Mouse (Mus musculus) neural tube, embryonic 14.5 days (tissue): ENCODE measurements around the gene Snapc2. TPM values are rescaled to one million over a fixed set of nuclear protein-coding genes. Genes with fewer than 3 reads are reported as not detected.

Source experiments
- ATAC-seq: fragments of 200-750 bp; cut with Nextera tagmentation; 2 replicates; pipeline ENCODE4 v1.8.0; 2017; ENCODE audit warnings: low read depth, mild to moderate bottlenecking, moderate TSS enrichment, moderate library complexity
- H3K27ac ChIP-seq: fragments of 300-500 bp; sonication (generic); 2 replicates; pipeline ENCODE4 v1.5.1; 2014; ENCODE audit warnings: low read depth, mild to moderate bottlenecking, control low read depth, low read length, moderate library complexity, mixed read lengths
- H3K27me3 ChIP-seq: fragments of 300-500 bp; sonication (generic); 2 replicates; pipeline ENCODE4 v1.6.1; 2014; ENCODE audit warnings: low read length; ENCODE audit not compliant: control insufficient read depth, insufficient read depth
- H3K36me3 ChIP-seq: fragments of 300-500 bp; sonication (generic); 2 replicates; pipeline ENCODE4 v1.6.1; 2014; ENCODE audit warnings: low read length, mixed read lengths; ENCODE audit not compliant: control insufficient read depth, insufficient read depth
- H3K4me1 ChIP-seq: fragments of 300-500 bp; sonication (generic); 2 replicates; pipeline ENCODE4 v1.6.1; 2014; ENCODE audit warnings: low read length; ENCODE audit not compliant: control insufficient read depth, insufficient read depth
- H3K4me2 ChIP-seq: fragments of 300-500 bp; sonication (generic); 2 replicates; pipeline ENCODE4 v1.6.1; 2014; ENCODE audit warnings: mild to moderate bottlenecking, low read depth, low read length, control low read depth
- H3K4me3 ChIP-seq: fragments of 300-500 bp; sonication (generic); 2 replicates; pipeline ENCODE4 v1.5.1; 2014; ENCODE audit warnings: low read depth, low read length, control low read depth, mixed read lengths
- H3K9ac ChIP-seq: fragments of 300-500 bp; sonication (generic); replicated peaks from 2 replicates; pipeline ENCODE4 v1.6.1; 2014; ENCODE audit warnings: low read depth, mild to moderate bottlenecking, control low read depth, low read length, mixed read lengths
- H3K9me3 ChIP-seq: fragments of 300-500 bp; sonication (generic); 2 replicates; pipeline ENCODE4 v1.6.1; 2016; ENCODE audit warnings: low read length; ENCODE audit not compliant: control insufficient read depth
- WGBS: fragments of 180-500 bp; shearing (Covaris S2); extraction: QIAGEN DNeasy Blood & Tissue Kit; methylation state at CpG from one replicate; pipeline ENCODE4 v1.1.7; 2014; 5-methylcytosine and 5-hydroxymethylcytosine counted together
- polyA plus RNA-seq: library from polyadenylated mRNA; unstranded; fragments of >200 nt; fragmentation: Nextera tagmentation; extraction: Ambion mirVana; gene quantifications from 2 replicates; pipeline ENCODE4 v1.2.1, GENCODE M21; 2014

The Snapc2 gene
- 57.9 and 69.0 TPM in 2 replicates for polyA plus RNA-seq

DNA sequence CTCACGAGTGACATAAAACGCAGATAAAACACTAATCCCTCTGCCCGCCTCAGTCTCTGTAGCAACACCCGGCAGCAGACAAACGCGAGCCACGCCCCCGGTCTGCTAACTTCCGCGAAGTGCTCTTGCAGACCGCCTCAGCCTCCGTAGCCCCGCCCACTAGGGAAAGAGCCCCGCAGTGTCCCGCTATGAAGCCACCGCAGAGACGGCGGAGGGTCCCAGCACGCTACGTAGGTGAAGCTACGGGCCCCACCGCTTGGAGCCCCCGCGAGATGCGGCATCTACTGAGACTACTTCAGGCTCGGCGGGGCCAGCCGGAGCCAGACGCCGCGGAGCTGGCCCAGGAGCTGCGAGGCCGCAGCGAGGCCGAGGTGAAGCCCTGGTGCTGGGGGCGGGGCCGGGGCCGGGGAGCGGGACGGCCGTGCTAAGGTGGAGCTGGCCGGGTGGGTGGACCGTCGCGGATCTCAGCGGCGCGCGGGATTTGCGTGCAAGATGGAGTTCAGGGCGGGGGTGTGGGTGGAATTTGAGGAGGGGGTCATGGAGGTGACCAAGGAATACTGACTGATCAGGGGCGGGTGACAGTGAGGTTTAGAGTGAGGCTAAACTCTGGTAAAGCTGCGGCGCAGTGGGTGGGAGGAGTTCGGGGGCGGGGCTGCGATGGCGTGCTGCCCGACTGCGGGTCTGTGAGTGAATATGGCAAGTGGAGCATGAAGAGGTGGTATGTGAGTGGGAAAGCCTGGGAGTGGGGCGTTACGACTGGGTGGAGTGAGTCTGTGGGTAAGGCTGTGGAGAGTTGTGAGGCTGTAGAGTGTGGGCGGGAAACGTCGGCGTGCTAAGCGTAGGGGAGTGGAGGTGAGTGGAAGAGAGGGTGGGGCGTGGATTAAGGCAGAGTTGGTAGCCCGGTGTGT lies at the start of gene Snapc2:
Gene Snapc2 (plus strand): TSS at position 147 of the 908 bp plus-strand sequence.
- ATAC-seq: peak; percentile 89

GRCm38 (mm10) chr8:4205246-4206123 lies 47.4 kb upstream of the Snapc2 start:
- peak; percentile 1; the same call in 1 of the 2 replicates for ATAC-seq
- WGBS: 16% methylated on average over 38 of the region's 38 CpGs
- 0 out of 2 replicates have a peak, but pooled peaks cover 5% of the 10 kb centered on the region for H3K4me1 ChIP-seq
- H3K27me3 ChIP-seq: no peaks in the 10 kb centered on the region; the same call in 1 of the 2 replicates
- H3K36me3 ChIP-seq: peaks cover 53% of the 10 kb centered on the region; the same call in 1 of the 2 replicates
- H3K9ac ChIP-seq: 0 out of 2 replicates have a peak overlapping the region, but pooled peaks have one; percentile 32
- no peak overlapping the region for H3K27ac ChIP-seq
- no peaks in the 10 kb centered on the region for H3K9me3 ChIP-seq
- no peak overlapping the region for H3K4me2 ChIP-seq
- H3K4me3 ChIP-seq: no peak overlapping the region

More for the DNA sequence above, at the start of gene Snapc2:
- Histone ChIP-seq H3K9me3 (no peaks in the 10 kb centered on the region), H3K9ac (peak within 1 kb of the TSS; percentile 86), H3K4me1 (peaks cover 22% of the 10 kb centered on the region), H3K4me3 (peak within 1 kb of the TSS; percentile 92), H3K27ac (peak within 1 kb of the TSS; percentile 88), H3K36me3 (peaks cover 17% of the 10 kb centered on the region), H3K27me3 (no peaks in the 10 kb centered on the region), H3K4me2 (peak within 1 kb of the TSS; percentile 47)
- under 1% methylated on average over 69 of the region's 69 CpGs for WGBS

- 0 out of 2 replicates have a peak, but pooled peaks cover 5% of the 10 kb centered on the region for H3K4me1 ChIP-seq
- H3K4me2 ChIP-seq: no peak overlapping the region
- no peaks in the 10 kb centered on the region for H3K9me3 ChIP-seq
- peaks cover 53% of the 10 kb centered on the region; the same call in 1 of the 2 replicates for H3K36me3 ChIP-seq
- peak; percentile 21; the same call in 1 of the 2 replicates for ATAC-seq
- no peak overlapping the region for H3K4me3 ChIP-seq
- H3K27ac ChIP-seq: no peak overlapping the region
- H3K9ac ChIP-seq: peak overlapping the region; percentile 32; the same call in 1 of the 2 replicates
- H3K27me3 ChIP-seq: no peaks in the 10 kb centered on the region; the same call in 1 of the 2 replicates
- WGBS: 9% methylated on average over 44 of the region's 44 CpGs
Observed at GRCm38 (mm10) chr8:4206182-4207015, 46.5 kb upstream of the Snapc2 start.

DNA sequence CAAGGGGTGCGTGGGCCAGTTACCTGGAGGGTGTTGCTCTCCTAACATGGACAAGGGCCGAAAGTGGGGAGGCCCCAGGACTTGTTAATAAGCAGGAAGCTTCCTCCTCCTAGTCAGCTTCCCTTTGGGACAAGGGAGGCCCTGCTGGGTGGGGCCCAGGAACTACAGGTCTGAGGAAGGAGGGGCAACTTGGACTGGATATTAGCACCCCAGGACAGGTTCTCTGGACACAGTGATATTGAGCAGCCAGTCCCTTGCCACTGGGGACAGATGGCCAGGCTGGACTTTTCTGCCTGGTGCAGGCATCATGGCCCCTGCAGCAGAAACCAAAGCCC lies 45.9 kb upstream of the Snapc2 start:
- Histone ChIP-seq H3K4me3 (no peak overlapping the region), H3K27me3 (no peaks in the 10 kb centered on the region; the same call in 1 of the 2 replicates), H3K9me3 (no peaks in the 10 kb centered on the region), H3K4me2 (no peak overlapping the region), H3K27ac (no peak overlapping the region), H3K36me3 (peaks cover 49% of the 10 kb centered on the region; the same call in 1 of the 2 replicates), H3K4me1 (0 out of 2 replicates have a peak, but pooled peaks cover 5% of the 10 kb centered on the region), H3K9ac (no peak overlapping the region)
- 55% methylated on average over 2 of the region's 2 CpGs for WGBS
- ATAC-seq: 0 out of 2 replicates have a peak, but pooled peaks have one; percentile 0

- no peak for ATAC-seq
- no peaks in the 10 kb centered on the region for H3K9me3 ChIP-seq
- no peak overlapping the region for H3K4me3 ChIP-seq
- H3K4me2 ChIP-seq: no peak overlapping the region
- 81% methylated on average over 6 of the region's 6 CpGs for WGBS
- peaks cover 28% of the 10 kb centered on the region; the same call in 1 of the 2 replicates for H3K36me3 ChIP-seq
- no peaks in the 10 kb centered on the region for H3K27me3 ChIP-seq
- no peak overlapping the region for H3K27ac ChIP-seq
- H3K4me1 ChIP-seq: peaks cover 38% of the 10 kb centered on the region
- no peak overlapping the region for H3K9ac ChIP-seq
Observed at GRCm38 (mm10) chr8:4211097-4211496, 41.8 kb upstream of the Snapc2 start.

DNA sequence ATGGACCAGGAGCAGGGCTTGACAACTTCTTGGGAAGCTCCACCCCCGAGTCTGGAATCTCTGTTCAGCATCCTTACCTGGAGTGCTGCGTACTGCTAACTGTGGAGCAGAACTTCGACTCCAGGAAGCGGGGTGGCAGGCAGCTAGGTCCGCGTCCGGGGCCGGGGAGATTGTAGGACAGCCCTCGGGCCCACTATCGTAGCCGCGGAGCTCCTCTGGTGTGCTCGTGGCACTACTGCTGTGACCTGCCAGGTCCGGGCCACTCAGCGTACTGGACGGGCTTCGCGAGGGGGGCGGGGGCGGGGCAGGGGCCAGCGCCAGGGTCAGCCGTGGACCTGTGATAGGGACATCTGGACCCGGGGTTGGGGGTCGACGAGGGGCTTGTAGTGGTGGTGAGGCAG lies 40.1 kb upstream of the Snapc2 start:
- peaks cover 33% of the 10 kb centered on the region for H3K4me1 ChIP-seq
- ATAC-seq: peak; percentile 2; the same call in 1 of the 2 replicates
- no peaks in the 10 kb centered on the region for H3K27me3 ChIP-seq
- WGBS: 2% methylated on average over 25 of the region's 25 CpGs
- H3K4me3 ChIP-seq: peak overlapping the region; percentile 40
- H3K9me3 ChIP-seq: no peaks in the 10 kb centered on the region
- H3K4me2 ChIP-seq: peak overlapping the region; percentile 94
- peak overlapping the region; percentile 12; the same call in 1 of the 2 replicates for H3K27ac ChIP-seq
- H3K36me3 ChIP-seq: peaks cover 26% of the 10 kb centered on the region; the same call in 1 of the 2 replicates
- peak overlapping the region; percentile 59 for H3K9ac ChIP-seq

DNA sequence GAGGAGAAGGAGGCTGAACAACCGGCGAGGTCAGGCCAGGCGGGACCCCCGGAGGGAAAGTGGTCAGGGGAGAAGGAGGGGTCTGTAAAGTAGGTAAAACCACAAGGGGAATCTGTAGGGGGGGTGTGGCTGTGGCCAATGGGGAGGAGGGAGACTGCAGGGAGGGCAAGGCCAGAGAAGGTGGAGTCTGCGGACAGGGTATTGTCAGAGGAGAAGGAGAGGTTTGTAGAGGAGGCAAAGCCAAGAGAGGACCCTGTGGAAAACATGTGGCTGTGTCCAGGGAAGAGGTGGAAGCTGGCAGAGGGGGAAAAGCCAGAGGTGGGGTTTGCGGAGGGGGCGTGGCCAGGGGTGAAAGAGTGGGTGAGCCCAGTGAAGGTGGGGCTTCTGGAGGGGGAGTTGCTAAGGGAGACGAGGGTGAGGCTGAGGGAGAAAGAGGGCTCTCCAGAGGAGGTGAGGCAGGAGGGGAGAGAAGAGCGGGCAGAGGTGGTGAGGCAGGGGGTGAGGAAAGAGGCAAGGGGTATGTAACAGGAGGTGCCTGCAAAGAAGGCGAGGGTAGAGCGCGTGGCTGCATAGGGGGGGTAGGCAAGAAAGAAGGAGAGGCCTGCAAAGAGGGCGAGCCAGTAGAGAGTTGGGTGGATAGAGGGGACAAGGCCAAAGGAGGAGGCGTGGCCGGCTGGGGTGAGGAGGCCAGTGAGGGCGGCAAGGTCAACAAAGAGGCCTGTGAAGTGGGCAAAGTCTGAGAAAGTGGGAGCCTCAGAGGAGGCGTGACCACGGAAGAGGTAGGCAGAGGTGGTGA lies 39.5 kb upstream of the Snapc2 start:
- WGBS: 4% methylated on average over 18 of the region's 18 CpGs
- ATAC-seq: peak; percentile 6

More for the DNA sequence above, 39.5 kb upstream of the Snapc2 start:
- Histone ChIP-seq H3K36me3 (peaks cover 23% of the 10 kb centered on the region; the same call in 1 of the 2 replicates), H3K27ac (peak overlapping the region; percentile 12; the same call in 1 of the 2 replicates), H3K9me3 (no peaks in the 10 kb centered on the region), H3K4me3 (peak overlapping the region; percentile 40), H3K4me2 (peak overlapping the region; percentile 94), H3K27me3 (no peaks in the 10 kb centered on the region), H3K9ac (peak overlapping the region; percentile 59), H3K4me1 (peaks cover 33% of the 10 kb centered on the region)
